Mouse (Mus musculus): ENCODE measurements around the gene Tex14. TPM values are rescaled to one million over a fixed set of nuclear protein-coding genes. Genes with fewer than 3 reads are reported as not detected.
A peak's percentile ranks its signal among the peaks of the same experiment; 100 is the strongest.

Tex14 gene
- polyA plus RNA-seq, 1 experiment from 2014 or later: 0.24 TPM

DNA sequence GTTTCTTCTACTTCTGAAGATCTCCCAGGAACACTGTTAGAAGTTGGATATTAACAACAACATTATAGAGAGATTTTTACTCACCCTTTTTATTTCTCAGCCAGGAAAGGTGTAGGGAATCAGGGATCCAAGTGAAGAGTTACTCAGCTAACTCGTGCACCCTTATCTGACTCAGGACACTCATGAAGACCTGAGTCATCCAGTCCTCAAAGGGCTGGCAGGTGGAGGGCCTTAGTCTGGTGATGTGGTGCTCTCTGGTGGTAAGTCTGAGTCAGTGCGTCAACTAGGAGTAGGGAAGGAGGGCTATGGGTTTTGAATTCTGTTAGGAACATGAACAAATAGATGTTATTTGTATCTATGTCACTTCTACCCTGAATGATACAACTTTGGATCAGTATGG, 114.4 kb downstream of the Tex14 start:
- WGBS: 17% methylated on average over 2 of the region's 2 CpGs
- DNase-seq (ENCODE audit: low spot score) (peak; percentile 50), ATAC-seq (no peak)
- H3K36me3 ChIP-seq (ENCODE audit: control insufficient read depth, insufficient read depth, low read length): no peaks in the 10 kb centered on the region
- no peaks in the 10 kb centered on the region for H3K4me1 ChIP-seq (ENCODE audit: control insufficient read depth, insufficient read depth, low read length)
- H3K27me3 ChIP-seq (replicated peaks; ENCODE audit: control insufficient read depth, insufficient read depth, low read length): no peaks in the 10 kb centered on the region
- no peak overlapping the region for H3K4me2 ChIP-seq (ENCODE audit: low read length)
- no peaks in the 10 kb centered on the region for H3K9me3 ChIP-seq (replicated peaks; ENCODE audit: control insufficient read depth, low read length)
- H3K9ac ChIP-seq (ENCODE audit: low read length): no peak overlapping the region
- no peak overlapping the region for H3K27ac ChIP-seq (ENCODE audit: low read depth, low read length)
- no peak overlapping the region for H3K4me3 ChIP-seq (ENCODE audit: low read depth, low read length)

DNA sequence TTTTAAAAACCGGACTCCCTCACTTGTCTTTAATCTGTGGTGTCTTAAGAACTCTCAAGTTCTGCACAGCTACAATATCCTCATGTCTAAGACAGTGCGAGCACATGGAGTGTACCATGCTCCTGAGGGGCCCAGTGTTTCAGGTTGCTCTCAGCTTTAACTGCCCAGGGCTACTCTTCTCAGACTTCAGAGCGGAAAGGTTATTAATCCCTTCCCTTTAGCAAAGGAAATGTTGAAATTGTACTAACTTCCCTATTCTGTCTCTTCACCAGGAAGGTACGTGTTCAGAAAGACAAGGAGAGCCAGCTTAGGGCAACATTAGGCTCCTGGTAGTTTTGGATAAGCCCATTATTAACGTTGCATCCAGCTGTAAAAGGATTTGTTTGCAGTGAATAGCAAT, 118.6 kb downstream of the Tex14 start:
- no peak overlapping the region for H3K27ac ChIP-seq (ENCODE audit: low read depth, low read length)
- DNase-seq (ENCODE audit: low spot score) (no peak), ATAC-seq (no peak)
- no peak overlapping the region for H3K4me3 ChIP-seq (ENCODE audit: low read depth, low read length)
- no peaks in the 10 kb centered on the region for H3K9me3 ChIP-seq (replicated peaks; ENCODE audit: control insufficient read depth, low read length)
- H3K9ac ChIP-seq (ENCODE audit: low read length): no peak overlapping the region
- 59% methylated on average over 5 of the region's 5 CpGs for WGBS
- no peaks in the 10 kb centered on the region for H3K4me1 ChIP-seq (ENCODE audit: control insufficient read depth, insufficient read depth, low read length)
- no peaks in the 10 kb centered on the region for H3K27me3 ChIP-seq (replicated peaks; ENCODE audit: control insufficient read depth, insufficient read depth, low read length)
- no peaks in the 10 kb centered on the region for H3K36me3 ChIP-seq (ENCODE audit: control insufficient read depth, insufficient read depth, low read length)
- H3K4me2 ChIP-seq (ENCODE audit: low read length): no peak overlapping the region

DNA sequence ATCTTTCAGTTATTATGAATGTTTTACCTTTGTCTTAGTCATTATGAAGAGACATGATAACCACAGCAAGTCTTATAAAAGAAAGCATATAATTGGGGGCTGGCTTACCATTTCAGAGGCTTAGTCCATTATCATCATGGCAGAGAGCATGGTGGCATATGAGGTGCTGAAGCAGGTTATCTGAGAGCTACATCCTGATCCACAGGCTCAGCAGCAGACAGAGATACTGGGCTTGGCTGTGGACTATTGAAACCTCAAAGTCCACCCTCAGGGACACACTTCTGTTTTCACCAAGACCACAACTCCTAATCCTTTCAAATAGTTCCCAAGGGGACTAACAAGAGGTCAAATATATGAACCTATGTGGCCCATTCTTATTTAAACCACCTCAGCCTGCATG, 119.1 kb downstream of the Tex14 start:
- Histone ChIP-seq H3K4me3 (ENCODE audit: low read depth, low read length) (no peak overlapping the region), H3K9ac (ENCODE audit: low read length) (no peak overlapping the region), H3K9me3 (replicated peaks; ENCODE audit: control insufficient read depth, low read length) (no peaks in the 10 kb centered on the region), H3K36me3 (ENCODE audit: control insufficient read depth, insufficient read depth, low read length) (no peaks in the 10 kb centered on the region), H3K4me2 (ENCODE audit: low read length) (no peak overlapping the region), H3K4me1 (ENCODE audit: control insufficient read depth, insufficient read depth, low read length) (no peaks in the 10 kb centered on the region), H3K27ac (ENCODE audit: low read depth, low read length) (no peak overlapping the region), H3K27me3 (replicated peaks; ENCODE audit: control insufficient read depth, insufficient read depth, low read length) (no peaks in the 10 kb centered on the region)
- no peak for DNase-seq (ENCODE audit: low spot score)
- no peak for ATAC-seq

DNA sequence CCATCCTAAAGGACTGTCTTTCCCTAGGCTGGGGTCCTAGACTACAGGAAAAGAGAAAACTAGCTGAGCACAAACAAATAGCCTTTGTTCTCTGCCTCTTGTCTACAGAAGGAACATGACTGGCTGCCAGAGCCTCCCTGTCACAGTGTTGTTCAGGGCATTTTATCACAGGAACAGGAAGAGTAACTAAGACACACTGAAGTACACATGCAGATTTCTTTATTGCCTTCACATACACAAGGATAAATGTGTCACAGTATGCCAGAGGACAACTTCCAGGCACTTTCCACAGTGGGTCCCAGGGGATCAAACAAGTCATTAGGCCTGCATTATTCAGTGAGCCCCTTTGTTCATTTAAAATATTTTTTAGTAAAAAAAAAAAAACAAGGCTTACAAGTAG, 119.9 kb downstream of the Tex14 start:
- DNase-seq (ENCODE audit: low spot score): no peak
- Histone ChIP-seq H3K36me3 (ENCODE audit: control insufficient read depth, insufficient read depth, low read length) (no peaks in the 10 kb centered on the region), H3K4me1 (ENCODE audit: control insufficient read depth, insufficient read depth, low read length) (no peaks in the 10 kb centered on the region), H3K4me2 (ENCODE audit: low read length) (no peak overlapping the region), H3K9ac (ENCODE audit: low read length) (no peak overlapping the region), H3K4me3 (ENCODE audit: low read depth, low read length) (no peak overlapping the region), H3K27ac (ENCODE audit: low read depth, low read length) (no peak overlapping the region), H3K9me3 (replicated peaks; ENCODE audit: control insufficient read depth, low read length) (no peaks in the 10 kb centered on the region), H3K27me3 (replicated peaks; ENCODE audit: control insufficient read depth, insufficient read depth, low read length) (no peaks in the 10 kb centered on the region)
- ATAC-seq: no peak

DNA sequence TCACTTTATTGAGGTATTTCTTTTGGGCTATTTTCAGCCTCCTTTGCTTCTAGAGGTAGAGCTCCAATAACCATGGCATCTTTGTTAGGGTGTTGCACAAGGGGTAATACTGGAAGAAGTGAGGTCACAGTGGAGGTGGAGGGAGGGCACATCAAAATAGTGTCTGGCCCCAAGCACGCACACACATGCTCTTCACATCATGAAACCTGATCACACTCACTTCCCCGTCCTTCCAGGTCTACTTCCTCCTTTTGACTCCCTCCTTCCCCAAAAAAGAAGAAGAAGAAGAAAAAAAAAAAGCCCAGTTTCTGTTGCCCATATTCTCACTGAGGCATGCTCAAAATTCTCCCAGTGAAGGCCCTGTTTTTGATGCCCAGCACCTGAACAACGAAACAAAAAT, 122.5 kb downstream of the Tex14 start:
- 81% methylated on average over 3 of the region's 3 CpGs for WGBS
- no peak for DNase-seq (ENCODE audit: low spot score)
- H3K27me3 ChIP-seq (replicated peaks; ENCODE audit: control insufficient read depth, insufficient read depth, low read length): no peaks in the 10 kb centered on the region

DNA sequence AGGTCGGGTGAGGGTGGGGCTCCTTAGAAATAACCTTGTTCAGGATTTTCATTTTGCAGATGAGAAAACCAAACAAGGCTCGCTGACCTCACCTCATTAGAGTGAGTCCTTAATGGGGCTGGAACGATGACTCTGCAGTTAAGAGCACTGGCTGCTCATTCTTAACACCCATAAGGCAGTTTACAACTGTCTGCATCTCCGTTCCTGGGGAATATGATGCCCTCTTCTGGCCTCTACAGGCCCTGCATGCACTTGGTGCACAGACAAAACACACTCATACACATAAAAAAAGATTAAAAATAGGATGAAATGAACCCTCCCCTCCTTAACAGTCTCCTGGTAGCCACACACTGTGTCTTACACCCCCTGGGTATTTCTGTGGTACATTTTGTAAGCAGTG, 123.1 kb downstream of the Tex14 start:
- H3K9ac ChIP-seq (ENCODE audit: low read length): no peak overlapping the region
- no peaks in the 10 kb centered on the region for H3K36me3 ChIP-seq (ENCODE audit: control insufficient read depth, insufficient read depth, low read length)
- DNase-seq (ENCODE audit: low spot score) (no peak), ATAC-seq (no peak)
- no peak overlapping the region for H3K4me3 ChIP-seq (ENCODE audit: low read depth, low read length)
- no peaks in the 10 kb centered on the region for H3K4me1 ChIP-seq (ENCODE audit: control insufficient read depth, insufficient read depth, low read length)
- H3K27ac ChIP-seq (ENCODE audit: low read depth, low read length): no peak overlapping the region
- no peaks in the 10 kb centered on the region for H3K27me3 ChIP-seq (replicated peaks; ENCODE audit: control insufficient read depth, insufficient read depth, low read length)
- WGBS: 62% methylated on average over 4 of the region's 4 CpGs
- H3K9me3 ChIP-seq (replicated peaks; ENCODE audit: control insufficient read depth, low read length): no peaks in the 10 kb centered on the region
- no peak overlapping the region for H3K4me2 ChIP-seq (ENCODE audit: low read length)

More for the DNA sequence above, 122.5 kb downstream of the Tex14 start:
- H3K36me3 ChIP-seq (ENCODE audit: control insufficient read depth, insufficient read depth, low read length): no peaks in the 10 kb centered on the region
- no peak for ATAC-seq
- H3K9me3 ChIP-seq (replicated peaks; ENCODE audit: control insufficient read depth, low read length): no peaks in the 10 kb centered on the region
- H3K4me3 ChIP-seq (ENCODE audit: low read depth, low read length): no peak overlapping the region
- no peak overlapping the region for H3K9ac ChIP-seq (ENCODE audit: low read length)
- H3K4me2 ChIP-seq (ENCODE audit: low read length): no peak overlapping the region
- H3K27ac ChIP-seq (ENCODE audit: low read depth, low read length): no peak overlapping the region
- H3K4me1 ChIP-seq (ENCODE audit: control insufficient read depth, insufficient read depth, low read length): no peaks in the 10 kb centered on the region

DNA sequence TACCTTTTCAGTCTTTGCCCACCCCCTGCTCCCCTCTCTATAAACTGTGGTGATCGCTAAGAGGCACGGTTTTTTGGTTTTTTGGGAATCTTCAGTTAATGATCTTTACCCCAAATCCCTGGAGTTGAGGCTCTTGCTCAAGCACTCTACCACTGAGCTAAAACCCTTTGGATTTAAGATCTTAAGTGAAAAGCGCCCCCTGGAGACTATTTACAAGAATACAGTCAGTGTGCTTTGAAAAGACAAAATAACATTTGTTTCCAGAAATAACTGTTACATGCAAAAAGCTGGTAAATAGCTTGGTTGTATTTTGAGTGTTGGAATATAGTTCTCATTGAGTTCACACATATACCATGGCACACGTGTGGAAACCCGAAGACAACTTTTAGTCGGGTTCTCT, 126.8 kb downstream of the Tex14 start:
- H3K27me3 ChIP-seq (replicated peaks; ENCODE audit: control insufficient read depth, insufficient read depth, low read length): no peaks in the 10 kb centered on the region
- H3K9ac ChIP-seq (ENCODE audit: low read length): no peak overlapping the region
- H3K4me3 ChIP-seq (ENCODE audit: low read depth, low read length): no peak overlapping the region
- DNase-seq (ENCODE audit: low spot score) (peak; percentile 37), ATAC-seq (no peak)
- no peaks in the 10 kb centered on the region for H3K4me1 ChIP-seq (ENCODE audit: control insufficient read depth, insufficient read depth, low read length)
- H3K4me2 ChIP-seq (ENCODE audit: low read length): no peak overlapping the region
- no peak overlapping the region for H3K27ac ChIP-seq (ENCODE audit: low read depth, low read length)
- no peaks in the 10 kb centered on the region for H3K9me3 ChIP-seq (replicated peaks; ENCODE audit: control insufficient read depth, low read length)
- H3K36me3 ChIP-seq (ENCODE audit: control insufficient read depth, insufficient read depth, low read length): no peaks in the 10 kb centered on the region
- 55% methylated on average over 6 of the region's 6 CpGs for WGBS

DNA sequence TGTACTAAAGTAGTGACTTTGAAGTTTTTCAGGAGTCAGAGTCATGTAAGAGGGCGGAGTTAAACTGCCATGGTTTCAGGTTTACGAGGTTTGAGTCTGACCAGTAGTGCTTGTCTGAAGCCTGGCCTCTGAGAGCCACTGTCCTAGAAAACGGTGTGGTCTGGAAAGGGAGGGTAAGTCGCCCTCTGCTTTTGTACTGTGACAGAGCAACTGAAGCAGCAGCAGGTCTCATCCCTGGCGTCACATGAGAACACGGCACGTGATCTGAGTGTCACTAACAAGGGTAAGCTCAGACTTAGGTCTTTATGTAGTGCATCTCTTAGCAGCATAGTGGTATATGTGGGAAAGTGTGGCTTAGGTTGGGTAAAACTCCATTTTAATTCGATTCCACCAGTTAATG, 137.4 kb downstream of the Tex14 start:
- H3K27ac ChIP-seq (ENCODE audit: low read depth, low read length): no peak overlapping the region
- DNase-seq (ENCODE audit: low spot score): no peak
- ATAC-seq: no peak
- H3K9me3 ChIP-seq (replicated peaks; ENCODE audit: control insufficient read depth, low read length): no peaks in the 10 kb centered on the region
- WGBS: 43% methylated on average over 8 of the region's 8 CpGs
- no peak overlapping the region for H3K4me3 ChIP-seq (ENCODE audit: low read depth, low read length)
- no peak overlapping the region for H3K4me2 ChIP-seq (ENCODE audit: low read length)
- H3K27me3 ChIP-seq (replicated peaks; ENCODE audit: control insufficient read depth, insufficient read depth, low read length): no peaks in the 10 kb centered on the region
- no peak overlapping the region for H3K9ac ChIP-seq (ENCODE audit: low read length)
- H3K4me1 ChIP-seq (ENCODE audit: control insufficient read depth, insufficient read depth, low read length): no peaks in the 10 kb centered on the region
- no peaks in the 10 kb centered on the region for H3K36me3 ChIP-seq (ENCODE audit: control insufficient read depth, insufficient read depth, low read length)

DNA sequence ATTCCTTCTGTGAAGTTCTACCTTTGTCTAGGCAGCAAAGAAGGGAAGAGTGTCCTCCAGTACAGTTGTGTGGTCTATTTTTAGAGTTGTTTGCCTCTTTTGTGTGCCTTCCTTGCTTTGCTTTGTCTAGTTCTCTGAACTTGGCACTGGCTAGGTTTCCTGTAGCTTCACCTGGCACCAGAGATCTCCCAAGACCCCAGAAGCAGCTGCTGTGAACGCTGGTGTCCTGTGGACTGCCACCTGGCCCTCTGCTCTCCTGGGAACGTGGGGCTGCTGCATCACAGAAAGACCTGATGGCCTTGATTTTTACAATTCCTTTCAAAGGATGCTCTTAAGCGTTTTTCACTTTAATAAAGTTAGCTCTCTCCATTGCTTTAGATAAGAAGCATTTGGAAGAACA, 138.0 kb downstream of the Tex14 start:
- DNase-seq (ENCODE audit: low spot score): no peak
- no peak overlapping the region for H3K4me3 ChIP-seq (ENCODE audit: low read depth, low read length)

DNA sequence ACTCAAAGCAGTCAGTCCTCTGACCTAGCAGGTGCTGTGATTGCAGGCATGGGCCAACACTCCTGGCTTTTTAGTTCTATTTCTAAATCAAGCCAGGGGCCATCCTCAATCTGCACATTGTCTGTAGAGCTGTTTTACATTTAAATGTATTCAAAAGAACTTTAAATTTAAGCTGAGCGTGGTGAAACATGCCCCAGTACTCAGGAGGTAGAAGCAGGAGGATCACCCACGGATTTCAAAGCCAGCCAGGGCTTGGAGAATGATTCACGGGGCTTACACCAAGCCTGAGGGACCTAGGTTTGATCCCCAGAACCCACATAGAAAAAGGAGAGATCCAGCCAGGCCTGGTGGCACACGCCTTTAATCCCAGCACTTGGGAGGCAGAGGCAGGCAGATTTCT, 148.5 kb downstream of the Tex14 start:
- Histone ChIP-seq H3K9ac (ENCODE audit: low read length) (no peak overlapping the region), H3K4me2 (ENCODE audit: low read length) (no peak overlapping the region), H3K27me3 (replicated peaks; ENCODE audit: control insufficient read depth, insufficient read depth, low read length) (no peaks in the 10 kb centered on the region), H3K4me1 (ENCODE audit: control insufficient read depth, insufficient read depth, low read length) (no peaks in the 10 kb centered on the region), H3K27ac (ENCODE audit: low read depth, low read length) (no peak overlapping the region), H3K4me3 (ENCODE audit: low read depth, low read length) (no peak overlapping the region), H3K36me3 (ENCODE audit: control insufficient read depth, insufficient read depth, low read length) (no peaks in the 10 kb centered on the region), H3K9me3 (replicated peaks; ENCODE audit: control insufficient read depth, low read length) (no peaks in the 10 kb centered on the region)
- WGBS: 84% methylated on average over 4 of the region's 4 CpGs
- no peak for DNase-seq (ENCODE audit: low spot score)
- ATAC-seq: no peak

More for the DNA sequence above, 138.0 kb downstream of the Tex14 start:
- Histone ChIP-seq H3K36me3 (ENCODE audit: control insufficient read depth, insufficient read depth, low read length) (no peaks in the 10 kb centered on the region), H3K4me1 (ENCODE audit: control insufficient read depth, insufficient read depth, low read length) (no peaks in the 10 kb centered on the region), H3K27ac (ENCODE audit: low read depth, low read length) (no peak overlapping the region), H3K4me2 (ENCODE audit: low read length) (no peak overlapping the region), H3K9me3 (replicated peaks; ENCODE audit: control insufficient read depth, low read length) (no peaks in the 10 kb centered on the region), H3K27me3 (replicated peaks; ENCODE audit: control insufficient read depth, insufficient read depth, low read length) (no peaks in the 10 kb centered on the region), H3K9ac (ENCODE audit: low read length) (no peak overlapping the region)
- WGBS: 54% methylated on average over 3 of the region's 3 CpGs
- ATAC-seq: no peak

All from forebrain, embryonic 14.5 days (tissue).